Mouse (Mus musculus) kidney, adult 2 months (tissue): ENCODE results near the gene Tns2. TPM values are rescaled to one million over a fixed set of nuclear protein-coding genes. Genes with fewer than 3 reads are reported as not detected.

ENCODE experiments used
- DNase-seq: peaks from one replicate; pipeline ENCODE4 v3.0.0; 2021
- H3K27ac ChIP-seq: fragments of 200-500 bp; 2 replicates; pipeline ENCODE4 v1.5.1; 2012; ENCODE audit warnings: low read depth, low read length, control low read depth, inconsistent platforms; ENCODE audit not compliant: insufficient read depth
- H3K27me3 ChIP-seq: fragments of 200-500 bp; replicated peaks from 2 replicates; pipeline ENCODE4 v1.6.1; 2012; ENCODE audit warnings: mild to moderate bottlenecking, moderate library complexity, low read length, inconsistent platforms; ENCODE audit not compliant: control insufficient read depth, insufficient read depth
- H3K36me3 ChIP-seq: fragments of 200-500 bp; 2 replicates; pipeline ENCODE4 v1.6.1; 2012; ENCODE audit warnings: mild to moderate bottlenecking, moderate library complexity, low read length, inconsistent platforms; ENCODE audit not compliant: control insufficient read depth, insufficient read depth
- H3K4me1 ChIP-seq: fragments of 200-500 bp; 2 replicates; pipeline ENCODE4 v1.6.1; 2011; ENCODE audit warnings: low read length; ENCODE audit not compliant: control insufficient read depth, insufficient read depth
- H3K4me3 ChIP-seq: fragments of 200-500 bp; 2 replicates; pipeline ENCODE4 v1.5.1; 2011; ENCODE audit warnings: mild to moderate bottlenecking, low read depth, low read length, control low read depth; ENCODE audit not compliant: insufficient read depth
- CTCF ChIP-seq: fragments of 200-500 bp; conservative IDR thresholded peaks from 2 replicates; pipeline ENCODE4 v1.5.1; 2011; ENCODE audit warnings: low read depth, mild to moderate bottlenecking, control low read depth, low read length, moderate library complexity, mixed read lengths; ENCODE audit not compliant: insufficient read depth, insufficient read length
- POLR2A ChIP-seq: fragments of 200-500 bp; IDR thresholded peaks from one replicate; pipeline ENCODE4 v1.6.1; 2011; ENCODE audit warnings: low read depth, low read length, control low read depth
- WGBS: fragments of 180-500 bp; shearing (Covaris S2); methylation state at CpG from one replicate; pipeline ENCODE4 v1.1.7; 2018; 5-methylcytosine and 5-hydroxymethylcytosine counted together
- polyA plus RNA-seq: library from polyadenylated mRNA; depleted of rRNA; stranded (reverse); fragments of >200 nt; gene quantifications from 2 replicates; pipeline ENCODE4 v1.2.3, GENCODE M21; 2012

Gene Tns2
- polyA plus RNA-seq, 1 experiment: 124 TPM

- under 1% methylated on average over 35 of the region's 35 CpGs for WGBS
- Histone ChIP-seq H3K27me3 (no peaks in the 10 kb centered on the region), H3K4me1 (0 out of 2 replicates have a peak, but pooled peaks cover 3% of the 10 kb centered on the region), H3K4me3 (peak overlapping the region; percentile 69), H3K27ac (no peak overlapping the region), H3K36me3 (no peaks in the 10 kb centered on the region)
- TF ChIP-seq POLR2A: no peak
- no peak for TF ChIP-seq CTCF
- no peak for DNase-seq
Measured at GRCm38 (mm10) chr15:102135522-102136128, 35.4 kb downstream of the Tns2 start.

GRCm38 (mm10) chr15:102136129-102136758 is 36.0 kb downstream of the Tns2 start, which contains the start of gene Spryd3:
Gene Spryd3 (minus strand): TSS chr15:102136234.
- WGBS: under 1% methylated on average over 50 of the region's 50 CpGs
- H3K27ac ChIP-seq: no peak within 1 kb of the TSS
- peak; percentile 99 for DNase-seq
- peak within 1 kb of the TSS; percentile 69 for H3K4me3 ChIP-seq
- H3K4me1 ChIP-seq: 0 out of 2 replicates have a peak, but pooled peaks cover 3% of the 10 kb centered on the region
- no peak for TF ChIP-seq CTCF
- TF ChIP-seq POLR2A: no peak
- no peaks in the 10 kb centered on the region for H3K36me3 ChIP-seq
- H3K27me3 ChIP-seq: no peaks in the 10 kb centered on the region

- 92% methylated on average over 5 of the region's 5 CpGs for WGBS
- Histone ChIP-seq H3K27me3 (no peaks in the 10 kb centered on the region), H3K4me1 (0 out of 2 replicates have a peak, but pooled peaks cover 3% of the 10 kb centered on the region), H3K27ac (no peak overlapping the region), H3K4me3 (no peak overlapping the region), H3K36me3 (no peaks in the 10 kb centered on the region)
- no peak for TF ChIP-seq CTCF
- TF ChIP-seq POLR2A: no peak
- no peak for DNase-seq
Measured at GRCm38 (mm10) chr15:102141120-102141519, 40.9 kb downstream of the Tns2 start.

GRCm38 (mm10) chr15:102142914-102143912 is 43.0 kb downstream of the Tns2 start:
- TF ChIP-seq CTCF (no peak), POLR2A (no peak)
- no peak overlapping the region for H3K4me3 ChIP-seq
- H3K27me3 ChIP-seq: no peaks in the 10 kb centered on the region
- no peaks in the 10 kb centered on the region for H3K4me1 ChIP-seq
- WGBS: 69% methylated on average over 23 of the region's 23 CpGs
- no peaks in the 10 kb centered on the region for H3K36me3 ChIP-seq
- no peak for DNase-seq
- no peak overlapping the region for H3K27ac ChIP-seq

- no peak within 1 kb of the TSS for H3K27ac ChIP-seq
- no peaks in the 10 kb centered on the region for H3K36me3 ChIP-seq
- no peaks in the 10 kb centered on the region for H3K27me3 ChIP-seq
- 35% methylated on average over 22 of the region's 22 CpGs for WGBS
- no peak for TF ChIP-seq POLR2A
- TF ChIP-seq CTCF: no peak
- H3K4me3 ChIP-seq: no peak within 1 kb of the TSS
- H3K4me1 ChIP-seq: no peaks in the 10 kb centered on the region
- no peak for DNase-seq
Measured at GRCm38 (mm10) chr15:102144274-102144711, 44.1 kb downstream of the Tns2 start, which contains the start of gene Igfbp6. Gene Igfbp6 (plus strand): TSS chr15:102144362.

GRCm38 (mm10) chr15:102144726-102145125 is 44.5 kb downstream of the Tns2 start:
- 0 out of 2 replicates have a peak, but pooled peaks cover under 1% of the 10 kb centered on the region for H3K4me1 ChIP-seq
- H3K36me3 ChIP-seq: no peaks in the 10 kb centered on the region
- H3K27ac ChIP-seq: no peak overlapping the region
- no peak overlapping the region for H3K4me3 ChIP-seq
- 39% methylated on average over 19 of the region's 19 CpGs for WGBS
- TF ChIP-seq POLR2A (no peak), CTCF (no peak)
- H3K27me3 ChIP-seq: no peaks in the 10 kb centered on the region
- DNase-seq: no peak
